Mouse (Mus musculus): Measurements from ENCODE around the gene Hoxa7. TPM values are rescaled to one million over a fixed set of nuclear protein-coding genes. Genes with fewer than 3 reads are reported as not detected.

Gene Hoxa7
- polyA plus RNA-seq, 1 experiment from 2014 or later: 12.1 TPM

DNA sequence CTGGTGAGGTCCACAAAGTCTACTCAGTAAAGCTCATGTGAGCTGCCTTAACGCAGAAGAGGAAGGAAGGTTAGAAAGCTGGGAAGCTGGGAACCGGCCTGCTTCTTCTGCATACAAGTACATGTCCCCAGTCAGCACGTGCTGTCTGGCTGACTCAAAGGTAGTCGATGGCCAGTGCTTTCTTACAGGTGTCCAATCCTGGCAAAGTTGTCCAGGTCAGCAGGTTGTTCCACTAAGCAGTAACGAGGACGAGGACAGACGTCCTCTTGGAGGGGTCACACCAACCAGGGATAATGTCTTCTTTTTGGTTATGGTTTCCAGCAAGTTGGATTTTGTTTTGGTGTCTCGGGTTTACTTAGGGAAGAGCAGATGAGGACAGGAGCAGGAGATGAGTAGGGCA, 31.7 kb downstream of the Hoxa7 start:
- Histone ChIP-seq H3K27ac (peak overlapping the region; percentile 94), H3K4me2 (peak overlapping the region; percentile 82), H3K9ac (0 out of 2 replicates have a peak overlapping the region, but pooled peaks have one; percentile 10), H3K27me3 (replicated peaks) (peaks cover 5% of the 10 kb centered on the region), H3K4me3 (replicated peaks) (peak overlapping the region; percentile 63), H3K4me1 (peaks cover 36% of the 10 kb centered on the region), H3K36me3 (no peaks in the 10 kb centered on the region), H3K9me3 (no peaks in the 10 kb centered on the region)
- WGBS: 21% methylated on average over 8 of the region's 8 CpGs
- no peak for ATAC-seq (ENCODE audit: insufficient read depth, low FRiP score, low read depth)

DNA sequence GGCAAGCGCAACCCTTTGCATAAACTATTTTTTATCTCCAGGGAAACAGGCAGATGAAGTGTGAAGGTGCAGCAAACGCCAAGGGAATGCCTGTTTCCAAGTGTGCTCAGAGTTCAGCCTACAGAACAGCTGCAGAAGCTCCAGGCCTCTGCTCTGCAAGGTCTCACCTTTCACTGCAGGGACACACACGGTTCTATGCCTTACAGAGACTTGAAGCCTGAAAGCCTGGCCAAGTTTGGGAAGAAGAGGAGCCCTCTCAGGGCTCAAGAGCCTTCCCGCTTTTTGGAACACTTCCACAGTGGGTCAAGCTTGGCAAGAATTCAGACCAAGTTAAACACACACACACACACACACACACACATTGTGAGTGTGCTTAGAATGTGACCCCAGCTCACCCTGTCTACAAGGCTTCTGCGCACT, 32.5 kb downstream of the Hoxa7 start:
- peaks cover 41% of the 10 kb centered on the region for H3K4me1 ChIP-seq
- H3K9me3 ChIP-seq: no peaks in the 10 kb centered on the region
- 22% methylated on average over 5 of the region's 5 CpGs for WGBS
- no peak; the same call in 1 of the 2 replicates for ATAC-seq (ENCODE audit: insufficient read depth, low FRiP score, low read depth)
- peak overlapping the region; percentile 82 for H3K4me2 ChIP-seq
- no peaks in the 10 kb centered on the region for H3K36me3 ChIP-seq
- peak overlapping the region; percentile 94 for H3K27ac ChIP-seq
- H3K4me3 ChIP-seq (replicated peaks): no peak overlapping the region; the same call in 1 of the 2 replicates
- H3K9ac ChIP-seq: no peak overlapping the region
- peaks cover 8% of the 10 kb centered on the region for H3K27me3 ChIP-seq (replicated peaks)

DNA sequence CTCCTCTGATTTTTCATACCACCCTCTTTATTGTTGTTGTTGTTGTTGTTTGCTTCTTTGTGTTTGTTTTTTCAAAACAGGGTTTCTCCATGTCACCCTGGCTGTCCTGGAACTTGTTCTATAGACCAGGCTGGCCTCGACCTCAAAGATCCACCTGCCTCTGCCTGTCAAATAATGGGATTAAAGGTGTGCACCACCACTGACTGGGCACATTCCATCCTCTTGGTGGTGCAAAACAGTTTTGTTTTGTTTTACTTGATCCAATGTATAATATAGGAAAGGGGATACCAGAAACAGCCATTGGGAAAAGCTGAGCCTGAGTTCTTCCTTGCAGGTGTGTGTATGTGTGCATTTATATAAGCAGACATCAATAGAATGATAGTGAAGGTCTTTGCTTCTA, 35.2 kb downstream of the Hoxa7 start:
- peaks cover 56% of the 10 kb centered on the region for H3K4me1 ChIP-seq
- H3K4me2 ChIP-seq: no peak overlapping the region
- H3K36me3 ChIP-seq: no peaks in the 10 kb centered on the region
- peaks cover 8% of the 10 kb centered on the region for H3K27me3 ChIP-seq (replicated peaks)
- H3K4me3 ChIP-seq (replicated peaks): no peak overlapping the region
- H3K9me3 ChIP-seq: no peaks in the 10 kb centered on the region
- H3K27ac ChIP-seq: no peak overlapping the region
- 43% methylated on average over 1 of the region's 1 CpGs for WGBS
- ATAC-seq (ENCODE audit: insufficient read depth, low FRiP score, low read depth): no peak
- H3K9ac ChIP-seq: no peak overlapping the region

DNA sequence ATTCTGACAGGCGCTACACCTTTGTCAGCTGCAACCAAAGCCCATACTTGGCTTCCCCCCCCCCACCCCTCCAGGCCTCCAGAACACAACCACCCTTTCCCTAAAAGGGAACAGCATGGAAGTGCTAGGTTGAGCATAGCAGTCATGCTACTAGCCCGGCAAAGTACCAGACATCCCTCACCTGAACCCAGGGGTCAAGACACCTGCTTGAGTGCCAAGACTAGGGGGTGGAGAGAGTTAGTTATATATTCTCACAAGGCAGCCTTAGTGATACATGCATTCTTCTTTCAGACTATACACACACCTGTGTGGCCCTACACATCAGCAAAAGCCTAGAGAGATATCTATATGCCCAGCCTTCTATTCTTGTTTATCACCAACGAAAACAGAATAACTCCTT, 35.8 kb downstream of the Hoxa7 start:
- H3K9ac ChIP-seq: no peak overlapping the region
- H3K4me3 ChIP-seq (replicated peaks): no peak overlapping the region; the same call in 1 of the 2 replicates
- peaks cover 60% of the 10 kb centered on the region for H3K4me1 ChIP-seq
- ATAC-seq (ENCODE audit: insufficient read depth, low FRiP score, low read depth): no peak
- 37% methylated on average over 3 of the region's 3 CpGs for WGBS
- H3K36me3 ChIP-seq: no peaks in the 10 kb centered on the region
- H3K4me2 ChIP-seq: peak overlapping the region; percentile 41
- H3K27ac ChIP-seq: 0 out of 2 replicates have a peak overlapping the region, but pooled peaks have one; percentile 71
- no peaks in the 10 kb centered on the region for H3K9me3 ChIP-seq
- H3K27me3 ChIP-seq (replicated peaks): peaks cover 4% of the 10 kb centered on the region

DNA sequence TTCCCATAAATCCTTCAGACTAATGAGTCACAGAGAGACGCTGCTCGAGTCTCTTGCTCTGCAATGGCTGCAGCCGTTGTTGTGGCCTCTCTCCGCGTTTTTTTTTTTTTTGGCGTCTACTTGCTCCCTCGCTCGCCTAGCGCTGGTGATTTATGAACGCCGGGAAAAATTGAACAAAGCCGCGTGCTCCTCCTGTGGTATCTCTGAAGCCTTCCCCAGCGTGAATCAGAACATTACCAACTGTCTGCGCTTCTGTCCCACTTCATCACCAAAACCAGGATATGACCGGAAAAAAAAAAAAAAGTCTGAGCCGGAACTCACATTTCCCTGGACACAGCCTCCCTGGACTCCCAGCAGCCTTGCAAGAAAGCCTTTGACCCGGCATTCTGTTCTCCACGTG, 36.4 kb downstream of the Hoxa7 start:
- peaks cover 2% of the 10 kb centered on the region; the same call in 1 of the 2 replicates for H3K27me3 ChIP-seq (replicated peaks)
- H3K4me1 ChIP-seq: peaks cover 57% of the 10 kb centered on the region
- H3K9ac ChIP-seq: no peak overlapping the region
- 4% methylated on average over 19 of the region's 19 CpGs for WGBS
- ATAC-seq (ENCODE audit: insufficient read depth, low FRiP score, low read depth): no peak
- H3K4me2 ChIP-seq: peak overlapping the region; percentile 41
- no peaks in the 10 kb centered on the region for H3K36me3 ChIP-seq
- H3K27ac ChIP-seq: peak overlapping the region; percentile 71
- H3K9me3 ChIP-seq: no peaks in the 10 kb centered on the region
- no peak overlapping the region; the same call in 1 of the 2 replicates for H3K4me3 ChIP-seq (replicated peaks)

DNA sequence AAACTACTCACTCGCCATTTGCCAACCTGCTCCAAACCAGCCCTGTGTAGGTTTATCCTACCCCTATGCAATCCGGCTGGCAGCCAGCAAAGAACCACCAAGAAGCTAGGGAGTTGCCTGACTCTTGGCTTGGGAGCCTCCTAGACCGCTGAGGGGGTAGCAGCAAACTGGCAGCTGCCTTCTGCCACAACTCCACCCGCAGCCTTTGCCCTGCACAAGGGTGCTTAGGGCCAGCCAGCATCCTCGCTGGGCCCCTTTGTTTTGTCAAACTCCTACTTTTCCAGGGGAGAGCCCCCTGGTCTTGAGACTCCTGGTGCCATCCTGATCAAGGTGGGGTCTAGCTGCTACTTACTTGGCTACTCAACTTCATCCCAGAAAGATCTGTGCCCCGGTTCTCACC, 37.0 kb downstream of the Hoxa7 start:
- peaks cover 2% of the 10 kb centered on the region; the same call in 1 of the 2 replicates for H3K27me3 ChIP-seq (replicated peaks)
- H3K4me1 ChIP-seq: peaks cover 53% of the 10 kb centered on the region
- no peaks in the 10 kb centered on the region for H3K36me3 ChIP-seq
- no peak overlapping the region for H3K4me3 ChIP-seq (replicated peaks)
- H3K9ac ChIP-seq: no peak overlapping the region
- 27% methylated on average over 6 of the region's 6 CpGs for WGBS
- peak overlapping the region; percentile 41 for H3K4me2 ChIP-seq
- no peak for ATAC-seq (ENCODE audit: insufficient read depth, low FRiP score, low read depth)
- peak overlapping the region; percentile 71 for H3K27ac ChIP-seq
- no peaks in the 10 kb centered on the region for H3K9me3 ChIP-seq

DNA sequence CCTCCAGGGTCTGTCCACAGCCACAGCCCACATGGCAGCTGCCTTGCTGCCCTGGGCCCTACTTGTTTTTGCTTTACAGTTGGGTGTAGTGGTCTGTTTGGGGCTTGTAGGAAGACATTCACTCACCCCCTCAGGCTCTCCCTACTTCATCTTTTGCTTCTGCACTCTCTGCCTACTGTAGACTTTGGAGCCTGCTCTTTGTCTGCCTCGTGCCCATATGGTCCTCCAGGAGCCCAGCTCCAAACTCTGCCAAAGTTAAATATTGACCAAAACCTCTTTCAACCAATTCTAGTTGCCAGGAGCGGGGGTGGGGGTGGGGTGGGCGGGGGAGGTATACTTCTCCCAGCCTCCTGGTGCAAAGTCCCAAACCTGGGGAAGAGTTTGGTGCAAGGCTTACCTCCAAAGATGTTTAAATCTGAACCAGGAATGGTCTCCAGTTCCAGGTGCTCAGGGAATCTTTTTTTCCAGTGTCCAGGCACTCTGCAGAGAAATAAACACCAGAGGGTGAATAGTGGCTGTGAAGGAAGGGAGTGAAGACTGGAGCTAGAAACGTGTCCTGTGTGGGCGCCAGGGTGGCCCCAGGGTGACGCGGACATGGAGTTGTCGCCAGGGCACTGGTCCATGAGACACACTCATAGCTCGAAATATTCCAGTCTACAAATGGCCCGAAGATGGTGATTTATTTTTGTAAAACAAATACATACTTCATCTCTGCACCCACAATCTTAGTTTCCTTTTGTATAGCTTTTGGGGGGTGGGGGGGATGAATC, 38.2 kb downstream of the Hoxa7 start:
- no peak for ATAC-seq (ENCODE audit: insufficient read depth, low FRiP score, low read depth)
- Histone ChIP-seq H3K4me1 (peaks cover 53% of the 10 kb centered on the region), H3K27me3 (replicated peaks) (peaks cover 2% of the 10 kb centered on the region; the same call in 1 of the 2 replicates), H3K9me3 (no peaks in the 10 kb centered on the region), H3K4me2 (peak overlapping the region; percentile 41), H3K36me3 (no peaks in the 10 kb centered on the region), H3K4me3 (replicated peaks) (no peak overlapping the region; the same call in 1 of the 2 replicates), H3K9ac (no peak overlapping the region; the same call in 1 of the 2 replicates), H3K27ac (peak overlapping the region; percentile 71; the same call in 1 of the 2 replicates)
- WGBS: 26% methylated on average over 10 of the region's 10 CpGs

DNA sequence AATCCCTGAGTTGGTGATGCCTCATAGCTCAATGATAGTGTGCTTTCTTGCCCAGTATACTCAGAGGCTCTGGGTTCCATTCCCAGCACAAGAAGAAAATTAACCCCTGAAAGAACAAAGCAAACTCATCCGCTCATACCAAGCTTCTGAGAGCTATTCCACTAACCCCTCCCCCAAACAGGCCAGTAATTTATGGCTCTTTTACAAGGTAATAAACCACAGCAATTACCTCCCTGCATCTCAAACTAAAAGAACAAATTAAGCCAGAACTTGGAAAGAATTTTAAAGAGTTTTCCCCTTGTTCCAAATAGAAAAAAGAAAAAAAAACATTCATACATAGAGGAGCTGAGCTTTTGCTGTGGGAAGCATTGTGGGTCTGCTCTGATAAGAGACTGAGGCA, 38.9 kb downstream of the Hoxa7 start:
- no peak for ATAC-seq (ENCODE audit: insufficient read depth, low FRiP score, low read depth)
- H3K36me3 ChIP-seq: no peaks in the 10 kb centered on the region
- H3K27me3 ChIP-seq (replicated peaks): peaks cover 2% of the 10 kb centered on the region; the same call in 1 of the 2 replicates
- H3K4me2 ChIP-seq: no peak overlapping the region
- H3K9ac ChIP-seq: no peak overlapping the region; the same call in 1 of the 2 replicates
- H3K9me3 ChIP-seq: no peaks in the 10 kb centered on the region
- H3K4me3 ChIP-seq (replicated peaks): no peak overlapping the region
- peak overlapping the region; percentile 71; the same call in 1 of the 2 replicates for H3K27ac ChIP-seq
- peaks cover 53% of the 10 kb centered on the region for H3K4me1 ChIP-seq
- 67% methylated on average over 1 of the region's 1 CpGs for WGBS

DNA sequence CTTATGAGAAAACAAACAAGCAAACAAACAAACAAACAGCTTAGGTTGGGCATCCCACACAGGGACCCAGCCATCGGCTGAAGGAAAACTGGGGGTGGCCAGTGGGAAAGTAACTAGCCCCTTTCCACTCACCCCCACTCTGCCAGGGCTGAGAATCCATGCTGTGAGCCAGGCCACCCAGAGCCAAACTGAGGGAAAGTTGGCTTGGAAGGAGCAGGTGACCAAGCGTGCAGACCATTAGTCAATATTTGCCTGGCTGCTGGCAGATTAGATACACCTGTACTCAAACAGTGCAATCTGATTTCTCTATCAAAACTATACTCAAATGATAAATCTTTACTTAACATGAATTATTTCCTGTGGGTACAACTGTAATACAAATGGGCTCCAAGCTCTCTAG, 39.6 kb downstream of the Hoxa7 start:
- H3K27ac ChIP-seq: no peak overlapping the region
- H3K4me3 ChIP-seq (replicated peaks): no peak overlapping the region
- 45% methylated on average over 2 of the region's 2 CpGs for WGBS
- H3K4me2 ChIP-seq: 0 out of 2 replicates have a peak overlapping the region, but pooled peaks have one; percentile 2
- no peak overlapping the region for H3K9ac ChIP-seq
- H3K27me3 ChIP-seq (replicated peaks): peaks cover 2% of the 10 kb centered on the region; the same call in 1 of the 2 replicates
- H3K36me3 ChIP-seq: no peaks in the 10 kb centered on the region
- H3K4me1 ChIP-seq: peaks cover 49% of the 10 kb centered on the region
- no peak for ATAC-seq (ENCODE audit: insufficient read depth, low FRiP score, low read depth)
- H3K9me3 ChIP-seq: no peaks in the 10 kb centered on the region

DNA sequence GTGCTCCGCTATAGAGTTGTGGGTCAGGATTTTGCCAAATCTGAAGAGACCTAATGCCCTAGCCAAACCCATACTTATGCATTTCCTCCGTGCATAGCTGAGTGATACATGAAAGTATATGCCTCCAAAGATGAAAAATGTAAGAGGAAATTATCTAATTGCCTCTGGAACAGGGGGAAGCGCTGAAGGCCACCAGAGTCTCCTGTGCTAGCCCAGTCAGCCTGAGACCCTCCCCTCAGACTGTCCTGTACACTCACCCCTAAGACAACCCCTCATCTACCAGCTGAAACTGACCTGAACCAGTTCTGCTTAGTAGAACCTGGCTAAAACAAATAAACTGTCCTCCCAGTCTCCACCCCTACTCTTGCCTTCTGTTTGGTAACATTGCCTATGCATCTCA, 40.9 kb downstream of the Hoxa7 start:
- H3K36me3 ChIP-seq: no peaks in the 10 kb centered on the region
- peaks cover 41% of the 10 kb centered on the region for H3K4me1 ChIP-seq
- H3K4me3 ChIP-seq (replicated peaks): peak overlapping the region; percentile 60
- peak overlapping the region; percentile 96 for H3K27ac ChIP-seq
- H3K4me2 ChIP-seq: peak overlapping the region; percentile 59
- ATAC-seq (ENCODE audit: insufficient read depth, low FRiP score, low read depth): no peak
- 0 out of 2 replicates have a peak, but pooled peaks cover 2% of the 10 kb centered on the region for H3K27me3 ChIP-seq (replicated peaks)
- H3K9ac ChIP-seq: no peak overlapping the region; the same call in 1 of the 2 replicates
- H3K9me3 ChIP-seq: no peaks in the 10 kb centered on the region
- 40% methylated on average over 3 of the region's 3 CpGs for WGBS

DNA sequence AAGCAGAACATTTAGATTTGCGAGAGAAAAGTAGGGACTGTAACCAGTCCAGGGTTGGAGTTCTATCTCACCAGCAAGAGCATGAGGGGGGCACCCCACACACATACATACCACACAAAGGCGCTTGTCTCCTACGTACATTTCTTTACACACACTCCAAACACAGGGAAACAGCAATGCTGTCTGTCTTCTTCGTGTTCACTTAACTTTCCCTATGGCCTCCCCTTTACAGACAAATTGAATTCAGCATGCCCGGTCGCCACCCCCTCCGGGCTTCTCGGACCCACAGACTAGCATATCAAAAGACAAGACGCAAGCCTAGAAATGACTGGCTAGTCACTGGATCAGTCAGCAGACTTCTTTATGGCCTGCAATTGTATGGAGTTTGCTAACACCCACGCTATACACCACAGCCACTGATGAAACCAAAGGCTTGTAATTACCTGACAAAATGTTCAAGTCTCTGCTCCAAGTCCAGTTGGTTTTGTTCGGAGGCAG, 41.4 kb downstream of the Hoxa7 start:
- no peak for ATAC-seq (ENCODE audit: insufficient read depth, low FRiP score, low read depth)
- Histone ChIP-seq H3K4me3 (replicated peaks) (peak overlapping the region; percentile 60), H3K27me3 (replicated peaks) (0 out of 2 replicates have a peak, but pooled peaks cover 2% of the 10 kb centered on the region), H3K4me2 (peak overlapping the region; percentile 59), H3K9me3 (no peaks in the 10 kb centered on the region), H3K27ac (peak overlapping the region; percentile 96), H3K9ac (peak overlapping the region; percentile 19; the same call in 1 of the 2 replicates), H3K36me3 (no peaks in the 10 kb centered on the region), H3K4me1 (peaks cover 37% of the 10 kb centered on the region)
- 21% methylated on average over 11 of the region's 11 CpGs for WGBS

DNA sequence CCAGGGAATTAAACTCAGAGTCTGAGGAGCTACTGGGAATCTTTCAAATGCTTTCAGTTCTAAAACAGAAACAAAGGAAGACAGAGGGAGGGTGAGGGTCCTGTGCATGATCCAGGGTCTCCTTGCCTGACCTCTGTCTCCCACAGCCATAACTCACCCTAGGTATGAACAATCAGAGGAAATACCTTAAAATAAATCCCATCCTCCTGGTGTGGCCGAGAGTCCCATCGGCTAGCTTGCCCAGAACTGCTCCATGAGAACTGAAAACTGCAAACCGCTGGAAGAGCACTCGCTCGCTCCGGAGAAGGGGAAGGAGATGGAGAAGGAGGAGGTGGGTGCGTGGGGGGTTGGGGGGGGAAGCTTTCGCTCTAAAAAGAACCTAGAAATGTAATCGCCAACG, 42.0 kb downstream of the Hoxa7 start:
- Histone ChIP-seq H3K27me3 (replicated peaks) (0 out of 2 replicates have a peak, but pooled peaks cover 2% of the 10 kb centered on the region), H3K4me2 (peak overlapping the region; percentile 59), H3K27ac (peak overlapping the region; percentile 96), H3K4me1 (peaks cover 34% of the 10 kb centered on the region), H3K9ac (peak overlapping the region; percentile 19), H3K9me3 (no peaks in the 10 kb centered on the region), H3K36me3 (no peaks in the 10 kb centered on the region), H3K4me3 (replicated peaks) (peak overlapping the region; percentile 60)
- 12% methylated on average over 10 of the region's 10 CpGs for WGBS
- ATAC-seq (ENCODE audit: insufficient read depth, low FRiP score, low read depth): no peak
